Mouse (Mus musculus) forebrain, embryonic 15.5 days (tissue): Measurements from ENCODE around the gene AI837181. TPM values are rescaled to one million over a fixed set of nuclear protein-coding genes. Genes with fewer than 3 reads are reported as not detected.
"Not testable (repeated sequence)": the region's sequence is repeated elsewhere in the genome, so short reads cannot be mapped to it uniquely, and the experiment has no call there.

Experiments
- ATAC-seq: fragments of 200-750 bp; cut with Nextera tagmentation; replicated peaks from 2 replicates; pipeline ENCODE4 v1.8.0; 2017; ENCODE audit warnings: mild to moderate bottlenecking, moderate TSS enrichment, moderate library complexity
- H3K27ac ChIP-seq: fragments of 300-500 bp; sonication (generic); replicated peaks from 2 replicates; pipeline ENCODE4 v1.5.1; 2015; ENCODE audit warnings: mild to moderate bottlenecking, inconsistent platforms
- H3K27me3 ChIP-seq: fragments of 300-500 bp; sonication (generic); 2 replicates; pipeline ENCODE4 v1.6.1; 2015; ENCODE audit warnings: inconsistent platforms
- H3K36me3 ChIP-seq: fragments of 300-500 bp; sonication (generic); 2 replicates; pipeline ENCODE4 v1.6.1; 2015; ENCODE audit warnings: mild to moderate bottlenecking, inconsistent platforms
- H3K4me1 ChIP-seq: fragments of 300-500 bp; sonication (generic); 2 replicates; pipeline ENCODE4 v1.6.1; 2015; ENCODE audit warnings: inconsistent platforms
- H3K4me2 ChIP-seq: fragments of 300-500 bp; sonication (generic); replicated peaks from 2 replicates; pipeline ENCODE4 v1.6.1; 2015; ENCODE audit warnings: mild to moderate bottlenecking, inconsistent platforms
- H3K4me3 ChIP-seq: fragments of 300-500 bp; sonication (generic); 2 replicates; pipeline ENCODE4 v1.5.1; 2015; ENCODE audit warnings: mild to moderate bottlenecking, inconsistent platforms
- H3K9ac ChIP-seq: fragments of 300-500 bp; sonication (generic); replicated peaks from 2 replicates; pipeline ENCODE4 v1.6.1; 2015; ENCODE audit warnings: mild to moderate bottlenecking, inconsistent platforms
- H3K9me3 ChIP-seq: fragments of 300-500 bp; sonication (generic); 2 replicates; pipeline ENCODE4 v1.6.1; 2016; ENCODE audit warnings: inconsistent platforms
- WGBS: fragments of 180-500 bp; shearing (Covaris S2); methylation state at CpG from one replicate; pipeline ENCODE4 v1.1.7; 2015; ENCODE audit warnings: mixed read lengths; 5-methylcytosine and 5-hydroxymethylcytosine counted together
- polyA plus RNA-seq: library from polyadenylated mRNA; unstranded; fragments of >200 nt; fragmentation: Nextera tagmentation; extraction: Ambion mirVana; gene quantifications from 2 replicates; pipeline ENCODE4 v1.2.1, GENCODE M21; 2015

The AI837181 gene
- polyA plus RNA-seq, 1 experiment from 2014 or later = 66.5 TPM

GRCm38 (mm10) chr19:5402293-5402692 lies 22.7 kb upstream of the AI837181 start, which contains the start of gene Tsga10ip:
TSS of gene Tsga10ip (minus strand) at chr19:5402526.
- peaks cover 6% of the 10 kb centered on the region for H3K4me1 ChIP-seq
- H3K4me2 ChIP-seq = no peak within 1 kb of the TSS
- no peaks in the 10 kb centered on the region for H3K9me3 ChIP-seq
- H3K9ac ChIP-seq = no peak within 1 kb of the TSS
- H3K4me3 ChIP-seq = no peak within 1 kb of the TSS
- no peaks in the 10 kb centered on the region for H3K36me3 ChIP-seq
- no peak within 1 kb of the TSS for H3K27ac ChIP-seq
- WGBS = 70% methylated on average over 8 of the region's 8 CpGs
- ATAC-seq = no peak
- H3K27me3 ChIP-seq = no peaks in the 10 kb centered on the region

GRCm38 (mm10) chr19:5405924-5406323 lies 19.0 kb upstream of the AI837181 start:
- Histone ChIP-seq H3K27me3 (no peaks in the 10 kb centered on the region), H3K9me3 (no peaks in the 10 kb centered on the region), H3K4me3 (peak overlapping the region; percentile 62), H3K9ac (peak overlapping the region; percentile 43), H3K4me2 (peak overlapping the region; percentile 52), H3K36me3 (no peaks in the 10 kb centered on the region), H3K4me1 (peaks cover 15% of the 10 kb centered on the region), H3K27ac (peak overlapping the region; percentile 55)
- no peak for ATAC-seq
- 24% methylated on average over 7 of the region's 7 CpGs for WGBS

- Histone ChIP-seq H3K4me2 (peak overlapping the region; percentile 80), H3K4me3 (peak overlapping the region; percentile 62), H3K4me1 (peaks cover 15% of the 10 kb centered on the region), H3K27ac (peak overlapping the region; percentile 93), H3K9ac (peak overlapping the region; percentile 66)
- ATAC-seq = peak; percentile 84
- H3K36me3 ChIP-seq, H3K27me3 ChIP-seq, H3K9me3 ChIP-seq: not testable (repeated sequence)
- WGBS = 11% methylated on average over 25 of the region's 25 CpGs
Measured at GRCm38 (mm10) chr19:5406531-5407126, 18.3 kb upstream of the AI837181 start.

GRCm38 (mm10) chr19:5407133-5407532 lies 17.8 kb upstream of the AI837181 start:
- peak overlapping the region; percentile 66 for H3K9ac ChIP-seq
- H3K4me1 ChIP-seq = peaks cover 15% of the 10 kb centered on the region
- H3K27ac ChIP-seq = peak overlapping the region; percentile 93
- no peaks in the 10 kb centered on the region for H3K36me3 ChIP-seq
- H3K4me2 ChIP-seq = peak overlapping the region; percentile 80
- WGBS = 20% methylated on average over 7 of the region's 7 CpGs
- peak; percentile 55; the same call in 1 of the 2 replicates for ATAC-seq
- H3K4me3 ChIP-seq = peak overlapping the region; percentile 62
- no peaks in the 10 kb centered on the region for H3K27me3 ChIP-seq
- no peaks in the 10 kb centered on the region for H3K9me3 ChIP-seq

GRCm38 (mm10) chr19:5408057-5409001 lies 16.6 kb upstream of the AI837181 start:
- WGBS = 88% methylated on average over 13 of the region's 13 CpGs

GRCm38 (mm10) chr19:5409068-5409467 lies 15.9 kb upstream of the AI837181 start:
- Histone ChIP-seq H3K27ac (no peak overlapping the region), H3K4me2 (no peak overlapping the region), H3K9me3 (no peaks in the 10 kb centered on the region), H3K36me3 (no peaks in the 10 kb centered on the region), H3K4me1 (peaks cover 15% of the 10 kb centered on the region), H3K9ac (no peak overlapping the region), H3K27me3 (no peaks in the 10 kb centered on the region), H3K4me3 (no peak overlapping the region)
- no peak for ATAC-seq
- 81% methylated on average over 5 of the region's 5 CpGs for WGBS

More at GRCm38 (mm10) chr19:5408057-5409001, 16.6 kb upstream of the AI837181 start:
- no peaks in the 10 kb centered on the region for H3K9me3 ChIP-seq
- H3K4me1 ChIP-seq = peaks cover 15% of the 10 kb centered on the region
- no peaks in the 10 kb centered on the region for H3K27me3 ChIP-seq
- no peak overlapping the region for H3K27ac ChIP-seq
- H3K9ac ChIP-seq = no peak overlapping the region
- no peak overlapping the region for H3K4me3 ChIP-seq
- no peak for ATAC-seq
- no peak overlapping the region for H3K4me2 ChIP-seq
- H3K36me3 ChIP-seq = no peaks in the 10 kb centered on the region

- WGBS = 91% methylated on average over 5 of the region's 5 CpGs
- no peaks in the 10 kb centered on the region for H3K36me3 ChIP-seq
- no peaks in the 10 kb centered on the region for H3K27me3 ChIP-seq
- peaks cover 15% of the 10 kb centered on the region for H3K4me1 ChIP-seq
- no peaks in the 10 kb centered on the region for H3K9me3 ChIP-seq
- H3K4me2 ChIP-seq = no peak overlapping the region
- no peak overlapping the region for H3K27ac ChIP-seq
- H3K4me3 ChIP-seq = no peak overlapping the region
- ATAC-seq = no peak
- no peak overlapping the region for H3K9ac ChIP-seq
Measured at GRCm38 (mm10) chr19:5410641-5411040, 14.3 kb upstream of the AI837181 start.

- Histone ChIP-seq H3K9me3 (no peaks in the 10 kb centered on the region), H3K36me3 (no peaks in the 10 kb centered on the region), H3K4me3 (no peak overlapping the region), H3K9ac (no peak overlapping the region), H3K4me2 (no peak overlapping the region), H3K27ac (no peak overlapping the region), H3K4me1 (peaks cover 10% of the 10 kb centered on the region), H3K27me3 (no peaks in the 10 kb centered on the region)
- no peak for ATAC-seq
- WGBS = 69% methylated on average over 5 of the region's 5 CpGs
Measured at GRCm38 (mm10) chr19:5411961-5412360, 13.0 kb upstream of the AI837181 start.

GRCm38 (mm10) chr19:5413840-5414239 lies 11.1 kb upstream of the AI837181 start:
- Histone ChIP-seq H3K4me3 (no peak overlapping the region), H3K9ac (no peak overlapping the region), H3K27me3 (no peaks in the 10 kb centered on the region), H3K4me1 (0 out of 2 replicates have a peak, but pooled peaks cover 1% of the 10 kb centered on the region), H3K27ac (no peak overlapping the region), H3K4me2 (no peak overlapping the region), H3K36me3 (no peaks in the 10 kb centered on the region), H3K9me3 (no peaks in the 10 kb centered on the region)
- WGBS = 59% methylated on average over 4 of the region's 4 CpGs
- no peak for ATAC-seq

GRCm38 (mm10) chr19:5414534-5414957 lies 10.4 kb upstream of the AI837181 start:
- H3K36me3 ChIP-seq = no peaks in the 10 kb centered on the region
- H3K4me2 ChIP-seq = no peak overlapping the region
- no peak overlapping the region for H3K27ac ChIP-seq
- H3K9me3 ChIP-seq = no peaks in the 10 kb centered on the region
- ATAC-seq = no peak
- no peak overlapping the region for H3K9ac ChIP-seq
- WGBS = 58% methylated on average over 2 of the region's 2 CpGs
- no peaks in the 10 kb centered on the region for H3K27me3 ChIP-seq
- no peak overlapping the region for H3K4me3 ChIP-seq
- H3K4me1 ChIP-seq = no peaks in the 10 kb centered on the region

- Histone ChIP-seq H3K27ac (no peak overlapping the region), H3K27me3 (no peaks in the 10 kb centered on the region), H3K4me2 (no peak overlapping the region), H3K4me1 (peaks cover 23% of the 10 kb centered on the region), H3K4me3 (no peak overlapping the region), H3K36me3 (peaks cover 16% of the 10 kb centered on the region), H3K9me3 (no peaks in the 10 kb centered on the region), H3K9ac (no peak overlapping the region)
- 96% methylated on average over 8 of the region's 8 CpGs for WGBS
- ATAC-seq = no peak
Measured at GRCm38 (mm10) chr19:5418750-5419466, 6.0 kb upstream of the AI837181 start.

- peaks cover 16% of the 10 kb centered on the region for H3K36me3 ChIP-seq
- H3K4me1 ChIP-seq = peaks cover 25% of the 10 kb centered on the region
- H3K4me3 ChIP-seq = no peak overlapping the region
- no peak overlapping the region for H3K27ac ChIP-seq
- H3K4me2 ChIP-seq = no peak overlapping the region
- no peak overlapping the region for H3K9ac ChIP-seq
- no peak for ATAC-seq
- WGBS = 90% methylated on average over 9 of the region's 9 CpGs
- H3K27me3 ChIP-seq = no peaks in the 10 kb centered on the region
- H3K9me3 ChIP-seq = no peaks in the 10 kb centered on the region
Measured at GRCm38 (mm10) chr19:5419630-5420029, 5.3 kb upstream of the AI837181 start.
